Mouse (Mus musculus) C3H10T1/2 (cell line): Measurements from ENCODE around the gene Gm5728. TPM values are rescaled to one million over a fixed set of nuclear protein-coding genes. Genes with fewer than 3 reads are reported as not detected.

Experiments
- polyA plus RNA-seq, 2 experiments: library from polyadenylated mRNA; unstranded; fragments of >200 nt; fragmentation: generic; extraction: Trizol; gene quantifications; one replicate each; pipeline ENCODE4 v1.2.1; 2012; ENCODE audit warnings: missing spikeins in 2 of 2

Gene Gm5728
- not detected for polyA plus RNA-seq

GRCm38 (mm10) chr7:20375310-20375709 is at the start of gene Gm5728:
Gene Gm5728 (minus strand): TSS chr7:20375410.

GRCm38 (mm10) chr7:20417642-20418041 is 42.4 kb upstream of the Gm5728 start, which contains the start of gene Vmn1r100:
Gene Vmn1r100 (plus strand): TSS chr7:20417942.

GRCm38 (mm10) chr7:20333965-20334364 is 41.2 kb downstream of the Gm5728 start, which contains the start of gene Gm4133:
Gene Gm4133 (minus strand): TSS chr7:20334065.

Other genes with a start within 250 kb of the Gm5728 start
- not detected for gene Vmn1r93, start 236.3 kb downstream of the Gm5728 start, polyA plus RNA-seq
- not detected for gene Vmn1r94, start 207.0 kb downstream of the Gm5728 start, polyA plus RNA-seq
- not detected for gene Vmn1r95, start 181.7 kb downstream of the Gm5728 start, polyA plus RNA-seq
- gene Gm6164, start 169.8 kb downstream of the Gm5728 start, polyA plus RNA-seq, result not detected
- gene Gm4498, start 141.6 kb downstream of the Gm5728 start, polyA plus RNA-seq, result not detected
- not detected for gene Gm5890, start 112.6 kb downstream of the Gm5728 start, polyA plus RNA-seq
- not detected for gene Gm4133, start 41.3 kb downstream of the Gm5728 start, polyA plus RNA-seq
- gene Vmn1r100, start 42.5 kb upstream of the Gm5728 start, polyA plus RNA-seq, result not detected
- not detected for gene Vmn1r101, start 67.2 kb upstream of the Gm5728 start, polyA plus RNA-seq
- gene Gm10670, start 99.5 kb upstream of the Gm5728 start, polyA plus RNA-seq, result not detected
- gene Vmn1r103, start 135.1 kb upstream of the Gm5728 start, polyA plus RNA-seq, result not detected
- not detected for gene Vmn1r104, start 158.4 kb upstream of the Gm5728 start, polyA plus RNA-seq
- gene Gm5726, start 170.3 kb upstream of the Gm5728 start, polyA plus RNA-seq, result not detected
- not detected for gene Gm4141, start 200.8 kb upstream of the Gm5728 start, polyA plus RNA-seq
- gene Gm4513, start 223.6 kb upstream of the Gm5728 start, polyA plus RNA-seq, result not detected